Mouse (Mus musculus) heart, postnatal 0 days (tissue): Measurements from ENCODE around the gene Tmem171.

Experiments
- CTCF ChIP-seq: IDR thresholded peaks from 2 replicates; pipeline ENCODE4 v1.5.1; 2016; ENCODE audit warnings: antibody characterized with exemption, control low read depth, low read depth
- EP300 ChIP-seq: IDR thresholded peaks from 2 replicates; pipeline ENCODE4 v1.6.1; 2016; ENCODE audit warnings: antibody characterized with exemption, low read depth

- TF ChIP-seq EP300 (no peak), CTCF (no peak)
These were observed 3.7 kb downstream of the Tmem171 start for GRCm38 (mm10) chr13:98690886-98691285.
